In genomic region chr3:135403211-135403610, GRCm38 (mm10) we compare ENCODE assay signal across 22 mouse cellular contexts. TPM values are rescaled to one million over a fixed set of nuclear protein-coding genes. Genes with fewer than 3 reads are reported as not detected.
DNase-seq lines count a peak whose midpoint lies in the region; ATAC-seq and TF ChIP-seq lines count a peak whose summit lies in the region.
"Had no signal": no experiment of that assay in that cellular context is flagged by ENCODE, and none has a peak within 500 bp of the region (broad histone marks: within the 10 kb centered on the region; RNA-seq: fewer than 3 reads in every experiment).

No protein-coding gene starts in this region.

- no peak for TF ChIP-seq CTCF in heart, adult 2 months (IDR thresholded peaks at IDR 0.05)
- no peak for TF ChIP-seq CTCF in forebrain, postnatal 0 days (IDR thresholded peaks at IDR 0.05; ENCODE audit: low read depth)

- H3K9ac ChIP-seq in forebrain, embryonic 13.5 days, result no peak overlapping the region
- H3K9ac ChIP-seq in forebrain, embryonic 12.5 days, result no peak overlapping the region
- H3K9ac ChIP-seq in heart, embryonic 14.5 days (ENCODE audit: low read length), result 0 out of 2 replicates have a peak overlapping the region, but pooled peaks have one; percentile 23
- no peak overlapping the region for H3K9ac ChIP-seq in heart, adult 2 months (ENCODE audit: low read depth, low read length)
- H3K9ac ChIP-seq in forebrain, postnatal 0 days, result no peak overlapping the region
- H3K9ac ChIP-seq: heart, embryonic 15.5 days; hindbrain, embryonic 12.5 days; intestine, embryonic 15.5 days; lung, embryonic 14.5 days; midbrain, embryonic 12.5 days; neural tube, embryonic 15.5 days had no signal

- no peaks in the 10 kb centered on the region for H3K9me3 ChIP-seq in forebrain, embryonic 13.5 days (replicated peaks)
- no peaks in the 10 kb centered on the region for H3K9me3 ChIP-seq in forebrain, embryonic 12.5 days
- H3K9me3 ChIP-seq in heart, embryonic 14.5 days (ENCODE audit: control insufficient read depth, low read length), result no peaks in the 10 kb centered on the region
- H3K9me3 ChIP-seq in forebrain, postnatal 0 days (ENCODE audit: low read length), result no peaks in the 10 kb centered on the region
- H3K9me3 ChIP-seq: heart, embryonic 15.5 days; hindbrain, embryonic 12.5 days; intestine, embryonic 15.5 days; midbrain, embryonic 12.5 days; neural tube, embryonic 15.5 days had no signal

- no peaks in the 10 kb centered on the region for H3K27me3 ChIP-seq in forebrain, embryonic 13.5 days
- H3K27me3 ChIP-seq in forebrain, embryonic 12.5 days, result no peaks in the 10 kb centered on the region
- H3K27me3 ChIP-seq in heart, embryonic 14.5 days (ENCODE audit: control insufficient read depth, insufficient read depth, low read length), result no peaks in the 10 kb centered on the region
- no peaks in the 10 kb centered on the region for H3K27me3 ChIP-seq in heart, adult 2 months (ENCODE audit: control insufficient read depth, insufficient read depth, low read length)
- H3K27me3 ChIP-seq in forebrain, postnatal 0 days (ENCODE audit: insufficient read depth, low read length), result no peaks in the 10 kb centered on the region
- H3K27me3 ChIP-seq: heart, embryonic 15.5 days; hindbrain, embryonic 12.5 days; intestine, embryonic 15.5 days; midbrain, embryonic 12.5 days; neural tube, embryonic 15.5 days had no signal

- no peak for TF ChIP-seq EP300 in heart, adult 2 months (IDR thresholded peaks at IDR 0.05; ENCODE audit: insufficient read depth, low read depth, low read length)

- 75% methylated on average over 9 of the region's 9 CpGs for WGBS in forebrain, embryonic 13.5 days
- 84% methylated on average over 9 of the region's 9 CpGs for WGBS in forebrain, embryonic 12.5 days
- 87% methylated on average over 9 of the region's 9 CpGs for WGBS in heart, embryonic 14.5 days
- 92% methylated on average over 9 of the region's 9 CpGs for WGBS in heart, adult 2 months
- 49% methylated on average over 9 of the region's 9 CpGs for WGBS in forebrain, postnatal 0 days

- no peak overlapping the region for H3K4me3 ChIP-seq in forebrain, embryonic 13.5 days
- no peak overlapping the region for H3K4me3 ChIP-seq in forebrain, embryonic 12.5 days (replicated peaks)
- no peak overlapping the region for H3K4me3 ChIP-seq in heart, embryonic 14.5 days (ENCODE audit: control insufficient read depth in 1 of 2, insufficient read depth in 1 of 2, low read depth in 1 of 2, low read length in 2 of 2)
- H3K4me3 ChIP-seq in heart, adult 2 months, result no peak overlapping the region
- no peak overlapping the region for H3K4me3 ChIP-seq in forebrain, postnatal 0 days (ENCODE audit: low read depth, low read length)
- H3K4me3 ChIP-seq: heart, embryonic 15.5 days; hindbrain, embryonic 12.5 days; intestine, embryonic 15.5 days; midbrain, embryonic 12.5 days; myocyte; neural tube, embryonic 15.5 days had no signal

- TF ChIP-seq POLR2A in heart, adult 2 months (IDR thresholded peaks at IDR 0.05; ENCODE audit: insufficient read depth, low read depth, low read length), result no peak

- H3K4me2 ChIP-seq in forebrain, embryonic 13.5 days, result no peak overlapping the region
- no peak overlapping the region for H3K4me2 ChIP-seq in forebrain, embryonic 12.5 days
- H3K4me2 ChIP-seq in heart, embryonic 14.5 days (ENCODE audit: low read length), result no peak overlapping the region
- no peak overlapping the region for H3K4me2 ChIP-seq in forebrain, postnatal 0 days (ENCODE audit: low read depth)
- H3K4me2 ChIP-seq: heart, embryonic 15.5 days; hindbrain, embryonic 12.5 days; intestine, embryonic 15.5 days; lung, embryonic 14.5 days; midbrain, embryonic 12.5 days; neural tube, embryonic 15.5 days had no signal

- intact Hi-C loops in heart, adult 2 months (cut with DNase I), result loop anchor here (2.0 to 5.0 kb wide), 7 partner anchors 20 to 328 kb away; partner anchors contain the start of genes Bdh2, Cisd2 and Manba

- H3K4me1 ChIP-seq in forebrain, embryonic 13.5 days, result peaks cover 15% of the 10 kb centered on the region
- H3K4me1 ChIP-seq in forebrain, embryonic 12.5 days, result peaks cover 10% of the 10 kb centered on the region
- peaks cover 7 to 17% of the 10 kb centered on the region in 2 experiments for H3K4me1 ChIP-seq in heart, embryonic 14.5 days (ENCODE audit: control insufficient read depth in 2 of 2, insufficient read depth in 2 of 2, low read length in 2 of 2)
- peaks cover 1% of the 10 kb centered on the region for H3K4me1 ChIP-seq in heart, adult 2 months (ENCODE audit: control insufficient read depth, insufficient read depth, low read length)
- no peaks in the 10 kb centered on the region for H3K4me1 ChIP-seq in forebrain, postnatal 0 days (ENCODE audit: insufficient read depth)

- 0 out of 2 replicates have a peak overlapping the region, but pooled peaks have one; percentile 2 for H3K27ac ChIP-seq in forebrain, embryonic 13.5 days
- H3K27ac ChIP-seq in forebrain, embryonic 12.5 days, result no peak overlapping the region
- H3K27ac ChIP-seq in heart, embryonic 14.5 days (replicated peaks in 1 of 2; ENCODE audit: control insufficient read depth in 1 of 2, insufficient read depth in 1 of 2, low read depth in 2 of 2, low read length in 2 of 2), result no peak overlapping the region
- no peak overlapping the region for H3K27ac ChIP-seq in heart, adult 2 months
- no peak overlapping the region for H3K27ac ChIP-seq in forebrain, postnatal 0 days (ENCODE audit: low read depth, low read length)
- H3K27ac ChIP-seq: hindbrain, embryonic 12.5 days; intestine, embryonic 15.5 days; macrophage; midbrain, embryonic 12.5 days; neural tube, embryonic 15.5 days had no signal

- peaks cover 23% of the 10 kb centered on the region for H3K36me3 ChIP-seq in forebrain, embryonic 13.5 days (ENCODE audit: poor library complexity, severe bottlenecking)
- H3K36me3 ChIP-seq in forebrain, embryonic 12.5 days (replicated peaks), result peaks cover 17% of the 10 kb centered on the region
- peaks cover 22% of the 10 kb centered on the region for H3K36me3 ChIP-seq in heart, embryonic 14.5 days (ENCODE audit: control insufficient read depth, insufficient read depth, low read length)
- H3K36me3 ChIP-seq in heart, adult 2 months (ENCODE audit: control insufficient read depth, insufficient read depth, low read length), result no peaks in the 10 kb centered on the region
- H3K36me3 ChIP-seq in forebrain, postnatal 0 days (ENCODE audit: insufficient read depth), result peaks cover 13% of the 10 kb centered on the region

- DNase-seq in heart, adult 2 months, result no peak
- peak; percentile 38 for DNase-seq in forebrain, postnatal 0 days
- DNase-seq in thymus, postnatal 25 days, result peak; percentile 69
- DNase-seq in Muller cell, postnatal 12 days (ENCODE audit: inconsistent ontology term), result no peak
- no peak for DNase-seq in yolk sac, embryonic 10.5 days (ENCODE audit: low spot score)
- DNase-seq: adrenal gland, postnatal 36 days; cerebellum, postnatal 10 days; gastrocnemius, postnatal 25 days; left cerebral cortex, postnatal 4 days; lung, embryonic 14.5 days; right cerebral cortex, postnatal 4 days had no signal

- no peak for ATAC-seq in forebrain, embryonic 13.5 days
- ATAC-seq in forebrain, embryonic 12.5 days (ENCODE audit: low FRiP score), result no peak
- no peak for ATAC-seq in heart, embryonic 14.5 days (ENCODE audit: insufficient number of reproducible peaks, insufficient read depth, low FRiP score, low read depth)
- 0 out of 2 replicates have a peak, but pooled peaks have one; percentile 15 for ATAC-seq in forebrain, postnatal 0 days

- H3K79me2 ChIP-seq in heart, adult 2 months (replicated peaks; ENCODE audit: control insufficient read depth, insufficient read depth, low read length), result no peaks in the 10 kb centered on the region

RNA-seq across cellular contexts. Expression of gene Cisd2, which starts 20.5 kb away (rescaled TPM):
- 77.3 and 80.3 TPM in 2 replicates for polyA plus RNA-seq in forebrain, embryonic 13.5 days (2015; fragmentation: Nextera tagmentation; extraction: Ambion mirVana)
- polyA plus RNA-seq in forebrain, embryonic 12.5 days (2016; fragmentation: Nextera tagmentation; extraction: Ambion mirVana), result 92.3 and 93.0 TPM in 2 replicates
- 47.2 and 49.8 TPM in 2 replicates for polyA plus RNA-seq in heart, embryonic 14.5 days (2014; fragmentation: Nextera tagmentation; extraction: Ambion mirVana)
- total RNA-seq in heart, adult 2 months (2021), result 10 to 100 TPM; 47.1 to 55.0 TPM
- 20.6 and 31.4 TPM in 2 replicates for polyA plus RNA-seq in heart, adult 2 months (2012; rRNA removed)
- 29.0 and 41.5 TPM in 2 replicates for total RNA-seq in forebrain, postnatal 0 days (2014; rRNA removed)
- polyA plus RNA-seq in forebrain, postnatal 0 days (2015; fragmentation: Nextera tagmentation; extraction: Ambion mirVana), result 29.7 and 41.1 TPM in 2 replicates

RNA-seq across cellular contexts. Expression of gene Ube2d3, which starts 34.7 kb away (rescaled TPM):
- polyA plus RNA-seq in forebrain, embryonic 13.5 days (2015; fragmentation: Nextera tagmentation; extraction: Ambion mirVana), result 470 and 482 TPM in 2 replicates
- polyA plus RNA-seq in forebrain, embryonic 12.5 days (2016; fragmentation: Nextera tagmentation; extraction: Ambion mirVana), result 519 and 542 TPM in 2 replicates
- polyA plus RNA-seq in heart, embryonic 14.5 days (2014; fragmentation: Nextera tagmentation; extraction: Ambion mirVana), result 476 and 485 TPM in 2 replicates
- 100 to 1,000 TPM; 357 to 416 TPM for total RNA-seq in heart, adult 2 months (2021)
- 285 and 532 TPM in 2 replicates for polyA plus RNA-seq in heart, adult 2 months (2012; rRNA removed)
- 483 and 607 TPM in 2 replicates for total RNA-seq in forebrain, postnatal 0 days (2014; rRNA removed)
- polyA plus RNA-seq in forebrain, postnatal 0 days (2015; fragmentation: Nextera tagmentation; extraction: Ambion mirVana), result 333 and 341 TPM in 2 replicates

RNA-seq across cellular contexts. Expression of gene Slc9b1, which starts 55.4 kb away (rescaled TPM):
- polyA plus RNA-seq in forebrain, embryonic 13.5 days (2015; fragmentation: Nextera tagmentation; extraction: Ambion mirVana), result not detected in 2 replicates
- 0.31 TPM in 1 of 2 replicates, not detected in the other for polyA plus RNA-seq in forebrain, embryonic 12.5 days (2016; fragmentation: Nextera tagmentation; extraction: Ambion mirVana)
- not detected in 2 replicates for polyA plus RNA-seq in heart, embryonic 14.5 days (2014; fragmentation: Nextera tagmentation; extraction: Ambion mirVana)
- total RNA-seq in heart, adult 2 months (2021), result under 1 TPM in 1 of 2 experiments, not detected in 1; 0.29 TPM
- polyA plus RNA-seq in heart, adult 2 months (2012; rRNA removed), result 0.04 TPM in 1 of 2 replicates, not detected in the other
- total RNA-seq in forebrain, postnatal 0 days (2014; rRNA removed), result not detected in 2 replicates
- polyA plus RNA-seq in forebrain, postnatal 0 days (2015; fragmentation: Nextera tagmentation; extraction: Ambion mirVana), result not detected in 2 replicates
- total RNA-seq: gastrocnemius, postnatal 25 days had no signal
- polyA plus RNA-seq: heart, embryonic 15.5 days; hindbrain, embryonic 12.5 days; liver, adult 2 months; myocyte had no signal

Comparison
In these comparisons a context has a peak if more than half of its experiments do, and no peak if none do; other contexts are left out.
1. DNase-seq: peak in forebrain, postnatal 0 days (single experiment) and thymus, postnatal 25 days (single experiment); none in heart, adult 2 months (0 of 2), Muller cell, postnatal 12 days (single experiment) and yolk sac, embryonic 10.5 days (single experiment).